Mouse (Mus musculus) embryonic fibroblast, embryonic 13.5 days (primary cell): ENCODE data around the gene Ctf1. TPM values are rescaled to one million over a fixed set of nuclear protein-coding genes. Genes with fewer than 3 reads are reported as not detected.
"Not testable (repeated sequence)": the region's sequence is repeated elsewhere in the genome, so short reads cannot be mapped to it uniquely, and the experiment has no call there.

Experiments used
- H3K27ac ChIP-seq: 2 replicates; pipeline ENCODE4 v1.5.1; 2012; ENCODE audit warnings: low read length, control low read depth, inconsistent platforms; ENCODE audit not compliant: insufficient read depth
- H3K4me1 ChIP-seq: 2 replicates; pipeline ENCODE4 v1.6.1; 2011; ENCODE audit warnings: low read length; ENCODE audit not compliant: control insufficient read depth, insufficient read depth
- H3K4me3 ChIP-seq: 2 replicates; pipeline ENCODE4 v1.5.1; 2011; ENCODE audit warnings: mild to moderate bottlenecking, control low read depth, low read length; ENCODE audit not compliant: insufficient read depth
- CTCF ChIP-seq: IDR thresholded peaks from 2 replicates; pipeline ENCODE4 v1.5.1; 2011; ENCODE audit warnings: mild to moderate bottlenecking, control low read depth, low read length, moderate library complexity, borderline replicate concordance; ENCODE audit not compliant: insufficient read depth
- POLR2A ChIP-seq: IDR thresholded peaks from 2 replicates; pipeline ENCODE4 v1.6.1; 2011; ENCODE audit warnings: low read depth, mild to moderate bottlenecking, control low read depth, low read length, moderate library complexity
- polyA plus RNA-seq: library from polyadenylated mRNA; stranded (reverse); fragments of >200 nt; gene quantifications from 2 replicates; pipeline ENCODE4 v1.2.4, GENCODE M21; 2011; ENCODE audit warnings: low read depth; ENCODE audit not compliant: missing spikeins, insufficient read length

Gene Ctf1
- polyA plus RNA-seq, 1 experiment: 27.8 TPM

- Histone ChIP-seq H3K27ac (no peak overlapping the region), H3K4me3 (no peak overlapping the region), H3K4me1 (no peaks in the 10 kb centered on the region; the same call in 1 of the 2 replicates)
- TF ChIP-seq POLR2A (no peak), CTCF (no peak)
Measured at GRCm38 (mm10) chr7:127725924-127726323, 13.4 kb downstream of the Ctf1 start.

GRCm38 (mm10) chr7:127727898-127728297 lies 15.4 kb downstream of the Ctf1 start:
- Histone ChIP-seq H3K4me3 (no peak overlapping the region), H3K27ac (no peak overlapping the region), H3K4me1 (no peaks in the 10 kb centered on the region; the same call in 1 of the 2 replicates)
- TF ChIP-seq POLR2A: no peak
- no peak for TF ChIP-seq CTCF

- Histone ChIP-seq H3K4me1 (no peaks in the 10 kb centered on the region; the same call in 1 of the 2 replicates), H3K4me3 (no peak overlapping the region), H3K27ac (no peak overlapping the region)
- no peak for TF ChIP-seq CTCF
- no peak for TF ChIP-seq POLR2A
Measured at GRCm38 (mm10) chr7:127730170-127730569, 17.6 kb downstream of the Ctf1 start.

GRCm38 (mm10) chr7:127732066-127732465 lies 19.5 kb downstream of the Ctf1 start, which contains the start of gene Ctf2:
Ctf2 (minus strand) TSS chr7:127732166.
- H3K27ac ChIP-seq, H3K4me3 ChIP-seq, H3K4me1 ChIP-seq: not testable (repeated sequence)

GRCm38 (mm10) chr7:127744366-127745045 lies 32.0 kb downstream of the Ctf1 start, which contains the start of gene Fbxl19:
Fbxl19 (plus strand) TSS chr7:127744543.
- TF ChIP-seq POLR2A: no peak
- 0 out of 2 replicates have a peak, but pooled peaks have one; percentile 18 for TF ChIP-seq CTCF
- peak within 1 kb of the TSS; percentile 65 for H3K27ac ChIP-seq
- H3K4me1 ChIP-seq: 0 out of 2 replicates have a peak, but pooled peaks cover 2% of the 10 kb centered on the region
- H3K4me3 ChIP-seq: peak within 1 kb of the TSS; percentile 56

- no peak for TF ChIP-seq CTCF
- peak; percentile 58 for TF ChIP-seq POLR2A
- peak overlapping the region; percentile 56 for H3K4me3 ChIP-seq
- H3K27ac ChIP-seq: peak overlapping the region; percentile 65
- 0 out of 2 replicates have a peak, but pooled peaks cover 2% of the 10 kb centered on the region for H3K4me1 ChIP-seq
Measured at GRCm38 (mm10) chr7:127745251-127745651, 32.7 kb downstream of the Ctf1 start.

GRCm38 (mm10) chr7:127745652-127746493 lies 33.3 kb downstream of the Ctf1 start:
- no peak for TF ChIP-seq CTCF
- peak; percentile 95 for TF ChIP-seq POLR2A
- Histone ChIP-seq H3K27ac (peak overlapping the region; percentile 65), H3K4me3 (peak overlapping the region; percentile 56)

GRCm38 (mm10) chr7:127746494-127747491 lies 34.3 kb downstream of the Ctf1 start:
- no peak for TF ChIP-seq CTCF
- TF ChIP-seq POLR2A: 0 out of 2 replicates have a peak, but pooled peaks have one; percentile 29
- 0 out of 2 replicates have a peak, but pooled peaks cover 2% of the 10 kb centered on the region for H3K4me1 ChIP-seq
- no peak overlapping the region for H3K27ac ChIP-seq
- H3K4me3 ChIP-seq: peak overlapping the region; percentile 56

More at GRCm38 (mm10) chr7:127745652-127746493, 33.3 kb downstream of the Ctf1 start:
- H3K4me1 ChIP-seq: 0 out of 2 replicates have a peak, but pooled peaks cover 2% of the 10 kb centered on the region
